Mouse (Mus musculus): ENCODE measurements around the gene Sf3a2.

- TF ChIP-seq CTCF (IDR thresholded peaks at IDR 0.05; ENCODE audit: borderline replicate concordance, extremely low read depth, insufficient read depth, insufficient read length) (no peak), POLR2A (IDR thresholded peaks at IDR 0.05; ENCODE audit: borderline replicate concordance, extremely low read depth, insufficient read depth, insufficient read length, poor library complexity, severe bottlenecking) (no peak)
These were observed 25.3 kb downstream of the Sf3a2 start for GRCm38 (mm10) chr10:80823316-80823715.

Measured in brain, embryonic 14.5 days (tissue).